Mouse (Mus musculus) urinary bladder, postnatal 25 days (tissue): Measurements from ENCODE around the gene Olfr521.
"Not testable (repeated sequence)": the region's sequence is repeated elsewhere in the genome, so short reads cannot be mapped to it uniquely, and the experiment has no call there.

Source experiments
- DNase-seq: peaks from one replicate; pipeline ENCODE4 v3.0.0; 2022; ENCODE audit warnings: low spot score

Gene Olfr521

DNA sequence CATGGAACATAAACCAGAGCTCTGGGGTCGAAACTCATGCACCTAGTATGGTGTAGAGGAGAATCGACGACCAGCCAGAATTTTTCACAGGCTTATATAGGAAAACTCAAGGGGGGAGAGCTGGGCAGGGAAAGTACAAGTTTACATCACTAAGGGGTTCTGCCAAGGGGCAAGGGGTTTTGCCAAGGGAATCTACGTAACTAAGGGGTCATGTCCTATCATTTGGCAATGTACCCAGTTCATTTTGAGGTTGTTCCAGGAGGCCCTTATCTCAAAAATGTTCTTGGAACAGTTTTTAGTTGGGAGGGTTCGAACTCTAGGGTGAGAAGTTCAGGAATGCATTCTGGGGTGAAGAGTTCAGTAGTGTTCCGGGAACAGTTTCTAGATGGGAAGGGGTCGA, 43.7 kb downstream of the Olfr521 start:
- not testable (repeated sequence) for DNase-seq

DNA sequence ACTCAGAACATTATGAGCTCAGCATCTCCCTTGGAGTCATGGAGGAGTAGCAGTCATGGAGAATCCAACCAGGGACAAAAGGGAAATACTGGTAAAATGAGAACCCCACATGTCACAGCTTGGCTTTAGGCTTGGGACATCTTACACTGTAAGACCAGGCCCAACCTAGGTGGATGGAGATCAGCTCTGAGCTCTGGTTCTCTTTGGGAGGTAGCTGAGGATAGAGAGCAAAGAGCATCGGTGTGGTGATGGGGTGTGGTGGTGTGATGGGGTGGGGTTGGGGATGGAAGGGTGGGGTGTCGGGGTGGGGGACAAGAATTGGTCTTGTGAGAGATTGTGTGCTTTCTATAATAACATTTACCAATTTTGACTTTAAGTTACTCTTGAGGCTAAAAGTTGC, 47.5 kb downstream of the Olfr521 start:
- DNase-seq: no peak

- DNase-seq: no peak
Measured at GRCm38 (mm10) chr7:99811661-99812060, 48.4 kb downstream of the Olfr521 start.

- peak; percentile 45 for DNase-seq
Measured at GRCm38 (mm10) chr7:99813394-99813793, 50.1 kb downstream of the Olfr521 start.

- not testable (repeated sequence) for DNase-seq
Measured at GRCm38 (mm10) chr7:99818181-99818725, 54.9 kb downstream of the Olfr521 start.
